Mouse (Mus musculus): ENCODE measurements around the gene Pnlip. TPM values are rescaled to one million over a fixed set of nuclear protein-coding genes. Genes with fewer than 3 reads are reported as not detected.

The Pnlip gene
- polyA plus RNA-seq, 1 experiment, result 16.2 TPM

DNA sequence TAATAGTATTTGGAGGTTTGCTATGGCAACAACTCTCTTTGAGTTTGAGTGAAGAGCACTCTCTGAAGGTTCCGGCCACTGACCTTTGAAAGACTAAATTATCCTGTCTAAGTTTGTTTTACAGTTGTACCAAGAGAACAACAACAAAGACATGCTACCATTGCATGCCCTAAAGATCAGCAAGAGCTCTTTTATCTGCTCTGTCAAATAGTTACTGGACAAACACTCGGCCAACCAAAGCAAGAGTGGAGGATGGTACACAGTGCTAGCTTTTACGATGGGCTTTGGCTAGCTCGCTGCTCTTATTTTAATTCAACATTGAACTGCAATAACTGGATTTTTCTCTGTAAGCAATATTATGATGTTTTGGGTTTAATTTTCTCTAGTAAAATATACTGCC, 65.6 kb downstream of the Pnlip start:
- WGBS, result 88% methylated on average over 4 of the region's 4 CpGs
- Histone ChIP-seq H3K36me3 (ENCODE audit: control insufficient read depth, insufficient read depth, low read length) (no peaks in the 10 kb centered on the region), H3K4me1 (ENCODE audit: control insufficient read depth, insufficient read depth, insufficient read length, low read length) (no peaks in the 10 kb centered on the region), H3K4me3 (ENCODE audit: low read depth, low read length) (no peak overlapping the region), H3K27me3 (ENCODE audit: control insufficient read depth, insufficient read depth, low read length) (no peaks in the 10 kb centered on the region), H3K27ac (ENCODE audit: insufficient read depth, low read depth, low read length) (no peak overlapping the region)
- no peak for TF ChIP-seq CTCF (IDR thresholded peaks at IDR 0.05; ENCODE audit: extremely low read depth, insufficient read length, insufficient replicate concordance, low read depth, low read length)
- TF ChIP-seq POLR2A (IDR thresholded peaks at IDR 0.05; ENCODE audit: low read depth, low read length), result no peak

DNA sequence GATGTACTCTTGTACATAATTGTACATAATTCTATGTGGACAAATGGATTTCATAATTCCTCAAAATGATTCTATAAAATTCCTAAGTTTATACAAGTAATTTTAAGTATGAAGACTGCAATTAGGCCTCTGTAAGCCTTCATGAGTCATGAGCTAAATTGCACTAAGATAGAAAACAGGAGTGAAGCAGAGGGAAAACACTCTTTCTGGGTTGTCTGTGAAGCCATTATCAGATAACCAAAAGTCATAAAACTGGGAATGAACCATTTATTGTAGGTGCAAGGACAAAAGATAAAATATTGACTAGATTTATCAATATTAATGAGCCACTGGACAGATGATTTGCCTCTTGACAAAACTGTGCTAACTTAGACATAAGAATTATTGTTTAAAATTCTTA, 68.1 kb downstream of the Pnlip start:
- H3K36me3 ChIP-seq (ENCODE audit: control insufficient read depth, insufficient read depth, low read length), result no peaks in the 10 kb centered on the region
- TF ChIP-seq CTCF (IDR thresholded peaks at IDR 0.05; ENCODE audit: extremely low read depth, insufficient read length, insufficient replicate concordance, low read depth, low read length) (no peak), POLR2A (IDR thresholded peaks at IDR 0.05; ENCODE audit: low read depth, low read length) (no peak)
- no peak overlapping the region for H3K27ac ChIP-seq (ENCODE audit: insufficient read depth, low read depth, low read length)
- H3K4me1 ChIP-seq (ENCODE audit: control insufficient read depth, insufficient read depth, insufficient read length, low read length), result no peaks in the 10 kb centered on the region
- H3K4me3 ChIP-seq (ENCODE audit: low read depth, low read length), result no peak overlapping the region
- H3K27me3 ChIP-seq (ENCODE audit: control insufficient read depth, insufficient read depth, low read length), result no peaks in the 10 kb centered on the region

DNA sequence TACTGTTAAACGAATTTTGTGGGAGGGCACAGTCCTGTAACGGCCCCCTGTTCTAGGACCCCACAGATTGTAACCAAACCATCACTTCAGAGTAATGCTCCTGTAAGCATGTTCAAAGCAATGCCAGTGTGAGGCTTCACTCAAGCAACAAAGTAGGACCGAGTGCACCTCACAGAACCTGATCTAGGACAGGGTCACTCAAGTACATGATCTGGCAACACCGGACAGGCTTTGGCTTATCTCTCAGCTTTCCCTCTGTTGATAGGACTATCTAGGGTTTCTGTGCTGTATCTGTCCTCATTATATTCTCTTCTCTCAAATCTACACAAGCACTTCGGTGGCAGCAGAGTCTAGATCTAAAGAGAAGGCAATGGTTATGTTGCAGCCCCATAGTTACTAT, 74.3 kb downstream of the Pnlip start:
- 49% methylated on average over 5 of the region's 5 CpGs for WGBS
- no peak overlapping the region for H3K4me3 ChIP-seq (ENCODE audit: low read depth, low read length)
- no peak overlapping the region for H3K27ac ChIP-seq (ENCODE audit: insufficient read depth, low read depth, low read length)
- H3K36me3 ChIP-seq (ENCODE audit: control insufficient read depth, insufficient read depth, low read length), result no peaks in the 10 kb centered on the region
- TF ChIP-seq POLR2A (IDR thresholded peaks at IDR 0.05; ENCODE audit: low read depth, low read length) (no peak), CTCF (IDR thresholded peaks at IDR 0.05; ENCODE audit: extremely low read depth, insufficient read length, insufficient replicate concordance, low read depth, low read length) (no peak)
- no peaks in the 10 kb centered on the region for H3K27me3 ChIP-seq (ENCODE audit: control insufficient read depth, insufficient read depth, low read length)
- peaks cover 12% of the 10 kb centered on the region for H3K4me1 ChIP-seq (ENCODE audit: control insufficient read depth, insufficient read depth, insufficient read length, low read length)

DNA sequence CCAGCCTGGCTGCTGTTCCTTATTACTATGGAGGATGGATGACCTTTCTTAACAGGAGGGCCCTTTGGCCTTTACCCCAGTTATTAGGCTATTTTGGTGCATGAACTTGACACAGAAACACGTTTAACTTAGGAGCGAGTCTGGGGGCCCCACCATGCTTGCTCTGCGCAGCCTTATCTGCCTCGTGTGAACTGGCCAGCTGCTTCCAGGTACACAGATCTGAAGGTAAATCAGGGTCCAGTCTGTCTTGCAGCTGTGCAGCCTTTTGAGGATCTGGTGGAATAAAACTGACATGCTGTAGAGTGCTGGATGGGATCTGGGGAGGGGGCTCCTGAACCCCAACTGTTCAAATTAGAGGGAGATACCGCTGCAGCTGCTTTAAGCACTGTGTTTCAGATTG, 75.5 kb downstream of the Pnlip start:
- no peaks in the 10 kb centered on the region for H3K36me3 ChIP-seq (ENCODE audit: control insufficient read depth, insufficient read depth, low read length)
- TF ChIP-seq POLR2A (IDR thresholded peaks at IDR 0.05; ENCODE audit: low read depth, low read length) (no peak), CTCF (IDR thresholded peaks at IDR 0.05; ENCODE audit: extremely low read depth, insufficient read length, insufficient replicate concordance, low read depth, low read length) (no peak)
- H3K4me1 ChIP-seq (ENCODE audit: control insufficient read depth, insufficient read depth, insufficient read length, low read length), result peaks cover 12% of the 10 kb centered on the region
- 40% methylated on average over 5 of the region's 5 CpGs for WGBS
- H3K27me3 ChIP-seq (ENCODE audit: control insufficient read depth, insufficient read depth, low read length), result no peaks in the 10 kb centered on the region
- no peak overlapping the region for H3K4me3 ChIP-seq (ENCODE audit: low read depth, low read length)
- no peak overlapping the region for H3K27ac ChIP-seq (ENCODE audit: insufficient read depth, low read depth, low read length)

DNA sequence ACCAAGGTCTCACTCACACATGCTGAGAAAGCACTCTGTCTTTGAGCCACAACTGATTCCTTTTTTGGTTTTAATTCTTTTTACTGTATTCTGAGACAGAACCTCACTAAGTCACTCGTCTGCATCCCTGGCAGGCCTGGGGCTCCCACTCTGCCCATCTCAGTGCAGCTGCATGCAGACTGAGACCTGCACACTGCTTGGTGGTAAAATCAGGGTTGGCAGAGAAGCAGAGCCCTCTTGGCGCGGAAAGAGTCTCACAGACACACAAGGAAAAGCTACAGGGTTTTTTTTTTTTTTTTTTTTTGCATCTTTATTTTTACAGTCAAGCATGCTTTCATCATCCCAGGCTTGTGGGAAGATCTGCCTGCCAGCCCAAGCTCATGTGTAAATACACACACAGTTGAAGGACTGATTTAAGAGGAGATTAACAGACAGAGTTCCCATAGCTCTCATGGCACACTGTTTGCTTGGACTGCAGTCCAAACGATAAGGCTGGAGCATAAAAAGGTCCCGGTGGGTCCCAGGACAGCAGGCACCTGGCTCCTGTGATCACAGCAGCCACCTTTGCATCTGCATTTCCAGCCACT, 76.2 kb downstream of the Pnlip start, which contains the start of gene Pnliprp1:
TSS of gene Pnliprp1 (plus strand) at position 443 of the 587 bp plus-strand sequence.
- peaks cover 18% of the 10 kb centered on the region for H3K4me1 ChIP-seq (ENCODE audit: control insufficient read depth, insufficient read depth, insufficient read length, low read length)
- H3K27ac ChIP-seq (ENCODE audit: insufficient read depth, low read depth, low read length), result no peak within 1 kb of the TSS
- no peak within 1 kb of the TSS for H3K4me3 ChIP-seq (ENCODE audit: low read depth, low read length)
- WGBS, result 15% methylated on average over 5 of the region's 5 CpGs
- no peaks in the 10 kb centered on the region for H3K27me3 ChIP-seq (ENCODE audit: control insufficient read depth, insufficient read depth, low read length)
- no peak for TF ChIP-seq CTCF (IDR thresholded peaks at IDR 0.05; ENCODE audit: extremely low read depth, insufficient read length, insufficient replicate concordance, low read depth, low read length)
- no peak for TF ChIP-seq POLR2A (IDR thresholded peaks at IDR 0.05; ENCODE audit: low read depth, low read length)
- no peaks in the 10 kb centered on the region for H3K36me3 ChIP-seq (ENCODE audit: control insufficient read depth, insufficient read depth, low read length)

Other genes starting within 250 kb of the Pnlip start
- 0.58 and 1.5 TPM in 2 replicates for gene Gfra1, start 196.6 kb upstream of the Pnlip start, polyA plus RNA-seq (2012; rRNA removed)
- not detected in 2 replicates for gene Ccdc172, start 140.5 kb upstream of the Pnlip start, polyA plus RNA-seq (2012; rRNA removed)
- gene Pnliprp1, start 76.4 kb downstream of the Pnlip start, polyA plus RNA-seq (2012; rRNA removed), result 3.3 and 1,368 TPM in 2 replicates
- gene Pnliprp2, start 107.2 kb downstream of the Pnlip start, polyA plus RNA-seq (2012; rRNA removed), result 81.3 and 223 TPM in 2 replicates
- gene 1700019N19Rik, start 142.0 kb downstream of the Pnlip start, polyA plus RNA-seq (2012; rRNA removed), result not detected in 2 replicates

All from small intestine, adult 2 months (tissue).